Mouse (Mus musculus) C2C12 (cell line): ENCODE results near the gene Cyp2g1.
"Not testable (repeated sequence)": the region's sequence is repeated elsewhere in the genome, so short reads cannot be mapped to it uniquely, and the experiment has no call there.

Experiments
- CEBPB ChIP-seq: IDR thresholded peaks from one replicate; pipeline ENCODE4 v1.6.1; 2011; ENCODE audit warnings: low read depth, mild to moderate bottlenecking, control low read depth, moderate library complexity
- CTCF ChIP-seq: IDR thresholded peaks from one replicate; pipeline ENCODE4 v1.5.1; 2011; ENCODE audit not compliant: control insufficient read depth, insufficient read depth, insufficient read length
- MAX ChIP-seq: IDR thresholded peaks from one replicate; pipeline ENCODE4 v1.6.1; 2011; ENCODE audit warnings: mild to moderate bottlenecking, control low read depth
- MYOD1 ChIP-seq: IDR thresholded peaks from one replicate; pipeline ENCODE4 v1.6.1; 2011; ENCODE audit warnings: low read depth; ENCODE audit not compliant: control insufficient read depth, insufficient read length
- MYOG ChIP-seq: IDR thresholded peaks from one replicate; pipeline ENCODE4 v1.6.1; 2011; ENCODE audit not compliant: control insufficient read depth, insufficient read length; ENCODE audit errors: extremely low read depth
- USF1 ChIP-seq: IDR thresholded peaks from one replicate; pipeline ENCODE4 v1.6.1; 2011; ENCODE audit warnings: low read depth, mild to moderate bottlenecking, control low read depth, moderate library complexity

DNA sequence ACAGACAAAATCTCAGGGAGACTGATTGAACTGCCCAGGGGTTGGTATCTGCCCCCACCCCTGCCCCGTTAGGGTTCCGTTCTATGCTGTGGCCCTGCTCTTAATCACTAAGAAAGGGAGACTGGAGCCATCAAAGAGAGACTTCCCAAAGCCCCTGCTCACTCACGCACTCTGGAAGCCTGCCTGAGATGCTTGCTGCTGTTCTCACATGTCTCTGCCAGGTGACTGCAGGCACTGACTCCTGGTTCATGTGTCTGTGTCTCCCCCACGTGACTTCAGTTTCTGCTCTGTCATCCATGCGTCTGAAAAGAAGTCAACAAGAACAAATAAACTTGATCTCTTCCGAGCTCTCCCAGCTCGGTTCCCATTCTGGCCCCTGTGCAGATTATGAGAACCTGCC, 24.0 kb downstream of the Cyp2g1 start:
- TF ChIP-seq MAX, CTCF, CEBPB, USF1, MYOG, MYOD1: not testable (repeated sequence)
